Mouse (Mus musculus): ENCODE measurements around the gene Trim39.

- TF ChIP-seq CTCF (IDR thresholded peaks at IDR 0.05; ENCODE audit: control insufficient read depth, insufficient read depth, insufficient replicate concordance, low read depth, low read length) (no peak), POLR2A (IDR thresholded peaks at IDR 0.05; ENCODE audit: control insufficient read depth, low read depth, low read length) (peak; percentile 49; the same call in 1 of the 2 replicates)
These were observed at the start of gene Trim39 for GRCm38 (mm10) chr17:36271586-36272256.

Data from testis, adult 2 months (tissue).